Mouse (Mus musculus) embryonic facial prominence, embryonic 12.5 days (tissue): ENCODE data around the gene Plscr4. TPM values are rescaled to one million over a fixed set of nuclear protein-coding genes. Genes with fewer than 3 reads are reported as not detected.

ENCODE experiments used
- ATAC-seq: fragments of 200-750 bp; cut with Nextera tagmentation; 2 replicates; pipeline ENCODE4 v1.8.0; 2017; ENCODE audit not compliant: insufficient number of reproducible peaks, insufficient read depth, low FRiP score, low TSS enrichment
- H3K27ac ChIP-seq: fragments of 300-500 bp; sonication (generic); 2 replicates; pipeline ENCODE4 v1.5.1; 2016; ENCODE audit warnings: mild to moderate bottlenecking
- H3K27me3 ChIP-seq: fragments of 300-500 bp; sonication (generic); 2 replicates; pipeline ENCODE4 v1.6.1; 2016; ENCODE audit warnings: mild to moderate bottlenecking, moderate library complexity
- H3K36me3 ChIP-seq: fragments of 300-500 bp; sonication (generic); 2 replicates; pipeline ENCODE4 v1.6.1; 2016; ENCODE audit warnings: mild to moderate bottlenecking
- H3K4me1 ChIP-seq: fragments of 300-500 bp; sonication (generic); 2 replicates; pipeline ENCODE4 v1.6.1; 2016
- H3K4me2 ChIP-seq: fragments of 300-500 bp; sonication (generic); replicated peaks from 2 replicates; pipeline ENCODE4 v1.6.1; 2016; ENCODE audit warnings: mild to moderate bottlenecking, moderate library complexity
- H3K4me3 ChIP-seq: fragments of 300-500 bp; sonication (generic); 2 replicates; pipeline ENCODE4 v1.5.1; 2016; ENCODE audit warnings: mild to moderate bottlenecking
- H3K9ac ChIP-seq: fragments of 300-500 bp; sonication (generic); 2 replicates; pipeline ENCODE4 v1.6.1; 2016; ENCODE audit warnings: mild to moderate bottlenecking, moderate library complexity
- H3K9me3 ChIP-seq: fragments of 300-500 bp; sonication (generic); 2 replicates; pipeline ENCODE4 v1.6.1; 2016; ENCODE audit warnings: mild to moderate bottlenecking, moderate library complexity
- WGBS: fragments of 180-500 bp; shearing (Covaris S2); methylation state at CpG from one replicate; pipeline ENCODE4 v1.1.7; 2016; 5-methylcytosine and 5-hydroxymethylcytosine counted together
- polyA plus RNA-seq: library from polyadenylated mRNA; unstranded; fragments of >200 nt; fragmentation: Nextera tagmentation; extraction: Ambion mirVana; gene quantifications from 2 replicates; pipeline ENCODE4 v1.2.1, GENCODE M21; 2016

Plscr4 gene
- polyA plus RNA-seq, 1 experiment from 2014 or later: 3.9 TPM

DNA sequence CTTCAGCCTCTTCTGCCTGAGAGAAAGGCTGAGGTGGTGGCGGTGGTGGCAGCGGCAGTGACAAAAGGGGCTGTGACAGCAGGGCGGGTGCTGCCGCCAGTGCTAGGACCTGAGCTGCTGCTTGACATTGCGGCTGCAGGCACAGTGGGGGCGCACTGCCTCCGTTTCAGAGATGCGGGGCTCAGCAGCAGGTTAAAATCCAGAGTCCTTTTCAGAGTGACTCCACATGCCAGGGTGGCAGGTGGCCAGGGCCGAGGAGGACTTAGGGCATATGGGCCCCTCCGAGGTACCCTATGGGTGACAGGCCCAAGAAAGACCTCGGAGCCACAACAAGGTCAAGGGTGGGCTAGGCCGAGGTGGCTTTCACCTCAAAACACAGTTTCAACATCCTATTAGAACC is 59.9 kb downstream of the Plscr4 start:
- no peak overlapping the region for H3K27ac ChIP-seq

DNA sequence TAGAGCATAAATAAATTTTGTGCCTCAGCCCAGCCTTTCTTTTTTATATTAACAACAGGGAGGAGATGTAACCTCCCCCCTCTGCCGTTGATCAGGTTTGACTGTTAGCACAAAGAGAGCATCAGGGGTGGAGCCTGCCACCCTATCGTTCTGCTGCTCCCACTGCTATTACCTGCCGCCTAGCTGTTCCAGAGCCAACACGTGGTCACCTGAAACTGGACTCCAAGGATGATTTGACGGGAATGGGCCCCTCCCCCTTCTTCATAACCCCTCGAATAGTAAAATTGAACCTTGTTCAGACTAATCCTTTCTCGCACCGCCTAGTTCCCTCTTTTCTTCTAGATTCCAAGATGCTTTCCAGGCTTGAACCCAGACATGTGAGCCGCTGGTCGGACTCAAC is 63.6 kb downstream of the Plscr4 start:
- Histone ChIP-seq H3K36me3 (no peaks in the 10 kb centered on the region), H3K9me3 (peaks cover 5% of the 10 kb centered on the region), H3K27ac (no peak overlapping the region), H3K4me2 (no peak overlapping the region), H3K4me3 (no peak overlapping the region), H3K27me3 (no peaks in the 10 kb centered on the region), H3K9ac (no peak overlapping the region), H3K4me1 (no peaks in the 10 kb centered on the region)
- WGBS: 83% methylated on average over 10 of the region's 10 CpGs
- no peak for ATAC-seq

More for the DNA sequence above, 59.9 kb downstream of the Plscr4 start:
- Histone ChIP-seq H3K4me2 (no peak overlapping the region), H3K9ac (no peak overlapping the region), H3K9me3 (peaks cover 5% of the 10 kb centered on the region), H3K4me3 (no peak overlapping the region), H3K4me1 (0 out of 2 replicates have a peak, but pooled peaks cover 5% of the 10 kb centered on the region), H3K27me3 (no peaks in the 10 kb centered on the region), H3K36me3 (no peaks in the 10 kb centered on the region)
- no peak for ATAC-seq
- WGBS: 93% methylated on average over 12 of the region's 12 CpGs

DNA sequence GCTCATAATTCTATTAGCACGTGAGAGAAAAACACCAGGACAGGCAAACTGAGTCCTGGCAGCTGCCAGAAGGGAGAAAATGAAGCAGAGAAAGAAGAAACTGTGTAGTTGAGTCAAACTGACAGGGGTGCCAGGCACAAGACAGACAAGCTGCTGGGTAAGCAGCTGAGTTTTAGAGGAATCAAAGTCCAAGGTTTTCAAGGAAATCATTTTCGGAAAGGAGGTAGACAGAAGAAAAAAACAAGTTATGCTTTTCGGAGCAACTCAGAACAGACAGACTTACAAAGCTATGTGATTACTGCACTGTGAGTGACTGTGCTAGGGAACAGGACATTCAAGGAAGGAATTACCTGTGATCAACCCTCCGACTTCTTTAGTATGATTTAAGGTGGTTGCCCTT is 67.3 kb downstream of the Plscr4 start:
- no peaks in the 10 kb centered on the region for H3K27me3 ChIP-seq
- 76% methylated on average over 4 of the region's 4 CpGs for WGBS
- no peaks in the 10 kb centered on the region for H3K36me3 ChIP-seq
- no peaks in the 10 kb centered on the region for H3K9me3 ChIP-seq
- H3K9ac ChIP-seq: no peak overlapping the region
- H3K27ac ChIP-seq: no peak overlapping the region
- no peak overlapping the region for H3K4me2 ChIP-seq
- no peak for ATAC-seq
- no peak overlapping the region for H3K4me3 ChIP-seq
- no peaks in the 10 kb centered on the region for H3K4me1 ChIP-seq

DNA sequence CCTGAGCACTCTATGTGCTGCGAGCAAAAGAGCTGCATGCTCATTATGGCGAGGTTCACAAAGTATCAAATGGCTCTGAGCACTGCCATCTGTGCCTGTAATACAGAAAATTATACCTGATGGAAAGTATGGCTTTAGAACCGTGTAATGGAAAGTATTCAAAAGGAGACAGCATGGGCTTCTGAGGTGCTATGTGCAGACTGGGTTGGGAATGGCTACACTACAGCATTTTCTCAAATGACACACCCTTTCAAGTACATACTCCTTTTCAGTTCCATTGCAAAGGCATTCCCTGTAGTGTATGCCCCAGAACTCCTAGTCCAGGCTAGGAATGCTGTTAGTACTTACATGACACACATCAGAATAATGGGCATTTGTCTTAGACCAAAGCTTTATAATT is 72.9 kb downstream of the Plscr4 start:
- no peaks in the 10 kb centered on the region for H3K27me3 ChIP-seq
- no peak overlapping the region for H3K27ac ChIP-seq
- H3K9ac ChIP-seq: no peak overlapping the region
- H3K4me2 ChIP-seq: no peak overlapping the region
- H3K36me3 ChIP-seq: no peaks in the 10 kb centered on the region
- WGBS: 51% methylated on average over 3 of the region's 3 CpGs
- no peak overlapping the region for H3K4me3 ChIP-seq
- H3K4me1 ChIP-seq: no peaks in the 10 kb centered on the region
- ATAC-seq: no peak
- H3K9me3 ChIP-seq: no peaks in the 10 kb centered on the region

DNA sequence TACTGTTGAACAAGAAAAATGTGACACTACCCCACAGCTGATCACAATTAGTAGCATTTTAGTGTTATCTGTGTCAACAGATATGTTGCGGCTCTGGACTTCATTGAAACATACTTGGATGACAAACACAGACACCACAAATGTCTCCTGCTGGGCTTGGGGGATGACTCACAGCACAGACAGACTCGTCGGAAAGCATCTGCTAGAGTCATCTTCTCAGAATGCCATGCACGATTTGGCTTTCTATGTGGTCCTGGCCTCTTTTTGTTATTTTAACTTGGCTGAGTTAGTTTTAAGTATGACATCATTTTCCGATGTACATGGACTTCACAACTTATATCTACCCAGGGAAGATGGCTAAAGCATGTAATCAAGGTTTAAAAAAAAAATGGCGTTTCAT is 80.6 kb downstream of the Plscr4 start:
- Histone ChIP-seq H3K4me2 (no peak overlapping the region), H3K4me1 (peaks cover 5% of the 10 kb centered on the region; the same call in 1 of the 2 replicates), H3K27me3 (no peaks in the 10 kb centered on the region), H3K9ac (no peak overlapping the region), H3K9me3 (no peaks in the 10 kb centered on the region), H3K27ac (no peak overlapping the region), H3K4me3 (no peak overlapping the region), H3K36me3 (no peaks in the 10 kb centered on the region)
- 78% methylated on average over 6 of the region's 6 CpGs for WGBS
- no peak for ATAC-seq

DNA sequence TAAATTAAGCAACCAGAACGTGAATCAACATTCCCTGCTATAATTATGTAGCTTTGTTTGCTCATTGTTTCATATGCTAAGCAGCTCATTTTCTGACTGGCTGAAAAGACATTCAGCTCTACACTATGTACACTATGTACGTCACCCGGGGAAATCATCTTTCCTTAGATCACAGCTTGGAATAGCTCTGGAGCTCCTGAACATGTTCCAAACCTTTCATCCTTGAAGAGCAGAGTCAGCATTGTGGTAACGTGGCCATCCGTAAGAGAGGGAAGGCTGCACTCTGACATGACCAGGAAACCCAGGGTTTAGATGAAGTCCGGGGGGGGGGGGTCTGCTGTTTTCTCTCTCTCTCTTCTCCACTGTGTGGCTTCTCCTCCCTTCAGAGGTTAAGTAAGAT is 81.0 kb downstream of the Plscr4 start:
- Histone ChIP-seq H3K9ac (no peak overlapping the region), H3K27me3 (no peaks in the 10 kb centered on the region), H3K4me1 (peaks cover 5% of the 10 kb centered on the region; the same call in 1 of the 2 replicates), H3K27ac (no peak overlapping the region), H3K4me2 (no peak overlapping the region), H3K36me3 (no peaks in the 10 kb centered on the region), H3K4me3 (no peak overlapping the region), H3K9me3 (no peaks in the 10 kb centered on the region)
- 82% methylated on average over 6 of the region's 6 CpGs for WGBS
- ATAC-seq: no peak

Other genes starting within 250 kb of the Plscr4 start
- gene Plscr1, start 207.6 kb upstream of the Plscr4 start, polyA plus RNA-seq: 25.7 and 31.5 TPM in 2 replicates
- gene Plscr2, start 181.8 kb upstream of the Plscr4 start, polyA plus RNA-seq: 0.78 TPM in 2 replicates
- not detected in 2 replicates for gene 1700057G04Rik, start 148.0 kb upstream of the Plscr4 start, polyA plus RNA-seq
- gene Plod2, start 84.8 kb downstream of the Plscr4 start, polyA plus RNA-seq: 60.5 and 61.0 TPM in 2 replicates